Mouse (Mus musculus) midbrain, embryonic 16.5 days (tissue): Measurements from ENCODE around the gene Cyp2c54. TPM values are rescaled to one million over a fixed set of nuclear protein-coding genes. Genes with fewer than 3 reads are reported as not detected.
"Not testable (repeated sequence)": the region's sequence is repeated elsewhere in the genome, so short reads cannot be mapped to it uniquely, and the experiment has no call there.

Experiments used
- ATAC-seq: fragments of 200-750 bp; cut with Nextera tagmentation; 2 replicates; pipeline ENCODE4 v1.8.0; 2017; ENCODE audit warnings: moderate TSS enrichment
- H3K27ac ChIP-seq: fragments of 300-500 bp; sonication (generic); 2 replicates; pipeline ENCODE4 v1.5.1; 2014; ENCODE audit warnings: mild to moderate bottlenecking, low read length, mixed read lengths
- H3K27me3 ChIP-seq: fragments of 300-500 bp; sonication (generic); 2 replicates; pipeline ENCODE4 v1.6.1; 2014; ENCODE audit warnings: low read depth, low read length, mixed read lengths; ENCODE audit not compliant: control insufficient read depth, insufficient read depth
- H3K36me3 ChIP-seq: fragments of 300-500 bp; sonication (generic); 2 replicates; pipeline ENCODE4 v1.6.1; 2014; ENCODE audit warnings: mild to moderate bottlenecking, low read length, moderate library complexity, mixed read lengths; ENCODE audit not compliant: control insufficient read depth, insufficient read depth
- H3K4me1 ChIP-seq: fragments of 300-500 bp; sonication (generic); 2 replicates; pipeline ENCODE4 v1.6.1; 2014; ENCODE audit warnings: mild to moderate bottlenecking, low read length, mixed read lengths; ENCODE audit not compliant: control insufficient read depth, insufficient read depth
- H3K4me2 ChIP-seq: fragments of 300-500 bp; sonication (generic); 2 replicates; pipeline ENCODE4 v1.6.1; 2014; ENCODE audit warnings: mild to moderate bottlenecking, low read length, mixed read lengths
- H3K4me3 ChIP-seq: fragments of 300-500 bp; sonication (generic); 2 replicates; pipeline ENCODE4 v1.5.1; 2014; ENCODE audit warnings: low read depth, mild to moderate bottlenecking, low read length, moderate library complexity, mixed read lengths
- H3K9ac ChIP-seq: fragments of 300-500 bp; sonication (generic); 2 replicates; pipeline ENCODE4 v1.6.1; 2014; ENCODE audit warnings: low read depth, low read length, mixed read lengths
- H3K9me3 ChIP-seq: fragments of 300-500 bp; sonication (generic); replicated peaks from 2 replicates; pipeline ENCODE4 v1.6.1; 2014; ENCODE audit warnings: mild to moderate bottlenecking, low read length, mixed read lengths; ENCODE audit not compliant: control insufficient read depth, poor library complexity, severe bottlenecking
- WGBS: fragments of 180-500 bp; shearing (Covaris S2); extraction: QIAGEN DNeasy Blood & Tissue Kit; methylation state at CpG from one replicate; pipeline ENCODE4 v1.1.7; 2014; 5-methylcytosine and 5-hydroxymethylcytosine counted together
- polyA plus RNA-seq: library from polyadenylated mRNA; unstranded; fragments of >200 nt; fragmentation: Nextera tagmentation; extraction: Ambion mirVana; gene quantifications from 2 replicates; pipeline ENCODE4 v1.2.1, GENCODE M21; 2015

Cyp2c54 gene
- not detected in 2 replicates for polyA plus RNA-seq

DNA sequence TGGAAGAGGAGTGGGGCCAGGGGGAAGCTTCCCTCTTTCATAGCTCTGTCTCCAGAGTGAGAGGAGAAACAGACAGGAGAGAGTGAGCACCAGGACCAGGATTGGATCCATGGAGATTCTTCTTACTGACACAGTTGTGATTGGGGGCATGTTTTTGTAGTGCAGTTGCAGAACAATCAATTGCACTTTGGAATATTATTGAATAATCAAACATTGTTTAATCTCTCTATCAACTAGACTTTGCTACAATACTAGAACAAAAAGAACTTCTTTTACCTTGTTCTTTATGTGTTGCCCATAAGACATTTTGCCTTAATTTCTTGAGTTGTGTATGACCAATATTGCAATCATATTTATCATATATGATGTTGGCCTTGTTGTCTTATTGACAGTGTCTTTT is at the start of gene Cyp2c54:
TSS of gene Cyp2c54 (minus strand) at position 127 of the 400 bp plus-strand sequence.
- no peaks in the 10 kb centered on the region for H3K4me1 ChIP-seq
- no peak within 1 kb of the TSS for H3K4me3 ChIP-seq
- no peaks in the 10 kb centered on the region for H3K27me3 ChIP-seq
- H3K27ac ChIP-seq, result no peak within 1 kb of the TSS
- no peak within 1 kb of the TSS for H3K4me2 ChIP-seq
- no peak within 1 kb of the TSS for H3K9ac ChIP-seq
- ATAC-seq, result no peak
- no peaks in the 10 kb centered on the region for H3K36me3 ChIP-seq
- H3K9me3 ChIP-seq, result no peaks in the 10 kb centered on the region

DNA sequence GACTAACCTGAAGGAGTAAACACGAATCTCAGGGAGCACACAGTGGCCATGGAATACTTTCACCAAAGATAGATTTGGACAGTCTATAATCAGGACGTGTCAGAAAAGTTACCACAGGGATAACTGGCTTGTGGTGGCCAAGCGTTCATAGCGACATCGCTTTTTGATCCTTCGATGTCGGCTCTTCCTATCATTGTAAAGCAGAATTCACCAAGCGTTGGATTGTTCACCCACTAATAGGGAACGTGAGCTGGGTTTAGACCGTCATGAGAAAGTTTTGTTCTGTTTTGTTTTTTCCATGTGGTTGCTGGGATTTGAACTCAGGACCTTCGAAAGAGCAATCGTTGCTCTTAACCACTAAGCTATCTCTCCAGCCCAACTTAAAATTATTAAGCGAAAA is 46.0 kb upstream of the Cyp2c54 start:
- not testable (repeated sequence) for H3K9ac ChIP-seq, H3K4me3 ChIP-seq, H3K36me3 ChIP-seq, H3K27ac ChIP-seq, H3K4me1 ChIP-seq, H3K4me2 ChIP-seq, H3K27me3 ChIP-seq, ATAC-seq, H3K9me3 ChIP-seq
- WGBS, result 82% methylated on average over 13 of the region's 13 CpGs

DNA sequence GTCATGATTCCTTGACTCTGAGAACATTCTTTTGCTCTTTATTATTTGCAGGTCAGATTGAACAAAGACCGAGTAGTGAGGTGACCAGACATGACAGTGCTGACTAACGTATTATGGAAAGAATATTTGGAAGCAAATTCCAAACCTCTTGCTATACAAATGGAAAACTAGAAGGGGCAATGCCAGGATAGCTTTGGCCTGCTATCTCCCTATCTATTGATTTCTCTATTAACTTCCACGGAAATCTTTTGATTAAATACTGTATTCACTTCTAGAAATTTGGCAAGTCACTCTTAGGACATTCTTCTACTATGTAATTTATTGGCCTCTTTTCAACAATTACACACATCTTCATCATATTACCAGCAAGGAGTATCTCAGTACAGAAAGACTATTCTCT is 17.5 kb upstream of the Cyp2c54 start:
- no peak overlapping the region for H3K9ac ChIP-seq
- no peak for ATAC-seq
- no peaks in the 10 kb centered on the region for H3K27me3 ChIP-seq
- no peaks in the 10 kb centered on the region for H3K4me1 ChIP-seq
- H3K9me3 ChIP-seq, result no peaks in the 10 kb centered on the region
- no peak overlapping the region for H3K4me2 ChIP-seq
- 74% methylated on average over 3 of the region's 3 CpGs for WGBS
- H3K27ac ChIP-seq, result no peak overlapping the region
- no peaks in the 10 kb centered on the region for H3K36me3 ChIP-seq
- H3K4me3 ChIP-seq, result no peak overlapping the region

- H3K4me2 ChIP-seq, H3K9ac ChIP-seq, H3K9me3 ChIP-seq, H3K4me1 ChIP-seq, H3K4me3 ChIP-seq, ATAC-seq, H3K27ac ChIP-seq, H3K36me3 ChIP-seq, H3K27me3 ChIP-seq: not testable (repeated sequence)
- WGBS, result 90% methylated on average over 1 of the region's 1 CpGs
Observed at GRCm38 (mm10) chr19:40089421-40089820, 15.8 kb upstream of the Cyp2c54 start, which contains the start of gene Cyp2c50. TSS of gene Cyp2c50 (plus strand) at chr19:40089688.

- no peaks in the 10 kb centered on the region for H3K4me1 ChIP-seq
- no peaks in the 10 kb centered on the region for H3K27me3 ChIP-seq
- 90% methylated on average over 1 of the region's 1 CpGs for WGBS
- no peak for ATAC-seq
- H3K9me3 ChIP-seq, result no peaks in the 10 kb centered on the region
- H3K27ac ChIP-seq, result no peak overlapping the region
- no peak overlapping the region for H3K9ac ChIP-seq
- H3K36me3 ChIP-seq, result no peaks in the 10 kb centered on the region
- H3K4me2 ChIP-seq, result no peak overlapping the region
- no peak overlapping the region for H3K4me3 ChIP-seq
Observed at GRCm38 (mm10) chr19:40088381-40088780, 14.8 kb upstream of the Cyp2c54 start.

GRCm38 (mm10) chr19:39992140-39992539 is 81.5 kb downstream of the Cyp2c54 start, which contains the start of gene Cyp2c37:
TSS of gene Cyp2c37 (plus strand) at chr19:39992424.
- not testable (repeated sequence) for H3K36me3 ChIP-seq, H3K4me1 ChIP-seq, ATAC-seq, H3K4me2 ChIP-seq, H3K4me3 ChIP-seq, H3K27me3 ChIP-seq, H3K9ac ChIP-seq, H3K27ac ChIP-seq, H3K9me3 ChIP-seq
- WGBS, result 95% methylated on average over 1 of the region's 1 CpGs

DNA sequence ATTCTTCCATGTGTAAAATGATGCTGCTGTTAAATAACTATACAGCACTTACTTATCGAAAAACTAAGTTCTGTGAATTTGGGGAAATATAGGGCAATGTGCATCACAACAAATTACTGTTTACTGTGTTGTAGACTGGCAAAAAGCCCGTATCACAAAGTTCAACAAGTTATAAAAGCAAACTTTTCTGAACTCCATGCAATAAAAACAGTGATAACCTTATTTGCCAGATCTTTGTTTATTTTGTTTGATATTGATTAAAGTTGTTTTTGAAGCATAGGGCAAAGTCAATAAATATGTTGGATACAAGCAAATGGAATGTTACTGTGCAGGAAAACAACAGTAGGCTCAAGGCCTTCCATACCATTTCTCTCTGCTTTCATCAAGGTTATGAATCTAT is 84.2 kb downstream of the Cyp2c54 start:
- Histone ChIP-seq H3K9me3 (no peaks in the 10 kb centered on the region), H3K27ac (no peak overlapping the region), H3K4me3 (no peak overlapping the region), H3K27me3 (no peaks in the 10 kb centered on the region), H3K36me3 (no peaks in the 10 kb centered on the region), H3K4me1 (no peaks in the 10 kb centered on the region), H3K9ac (no peak overlapping the region), H3K4me2 (no peak overlapping the region)
- WGBS, result 72% methylated on average over 2 of the region's 2 CpGs
- ATAC-seq, result no peak

Other genes with a start within 250 kb of the Cyp2c54 start
- not detected in 2 replicates for gene Cyp2c69, start 187.0 kb downstream of the Cyp2c54 start, polyA plus RNA-seq
- not detected in 2 replicates for gene Cyp2c37, start 81.4 kb downstream of the Cyp2c54 start, polyA plus RNA-seq
- gene Cyp2c50, start 15.9 kb upstream of the Cyp2c54 start, polyA plus RNA-seq, result not detected in 2 replicates
- gene Cyp2c70, start 113.5 kb upstream of the Cyp2c54 start, polyA plus RNA-seq, result not detected in 2 replicates
- 5.0 and 8.4 TPM in 2 replicates for gene Pdlim1, start 198.0 kb upstream of the Cyp2c54 start, polyA plus RNA-seq